Mouse (Mus musculus) embryo, embryonic 11 days (tissue): ENCODE measurements around the gene Frem2.
A peak's percentile ranks its signal among the peaks of the same experiment; 100 is the strongest.

Source experiments
- DNase-seq: peaks from one replicate; pipeline ENCODE4 v3.0.0-alpha.2; 2015

Frem2 gene

GRCm38 (mm10) chr3:53620355-53620754 lies 36.8 kb downstream of the Frem2 start:
- no peak for DNase-seq

- no peak for DNase-seq
Observed at GRCm38 (mm10) chr3:53611106-53611505, 46.0 kb downstream of the Frem2 start.

- DNase-seq: no peak
Observed at GRCm38 (mm10) chr3:53609851-53610250, 47.3 kb downstream of the Frem2 start.

GRCm38 (mm10) chr3:53600140-53600539 lies 57.0 kb downstream of the Frem2 start:
- no peak for DNase-seq

- peak; percentile 53 for DNase-seq
Observed at GRCm38 (mm10) chr3:53599315-53599714, 57.8 kb downstream of the Frem2 start.

GRCm38 (mm10) chr3:53598153-53598800 lies 58.9 kb downstream of the Frem2 start:
- peak; percentile 49 for DNase-seq

- no peak for DNase-seq
Observed at GRCm38 (mm10) chr3:53594471-53594870, 62.7 kb downstream of the Frem2 start.

GRCm38 (mm10) chr3:53593718-53594117 lies 63.4 kb downstream of the Frem2 start:
- DNase-seq: no peak

- DNase-seq: no peak
Observed at GRCm38 (mm10) chr3:53592036-53592435, 65.1 kb downstream of the Frem2 start.

- peak; percentile 81 for DNase-seq
Observed at GRCm38 (mm10) chr3:53590139-53590621, 67.0 kb downstream of the Frem2 start.

GRCm38 (mm10) chr3:53583248-53583647 lies 73.9 kb downstream of the Frem2 start:
- no peak for DNase-seq

GRCm38 (mm10) chr3:53580596-53581254 lies 76.4 kb downstream of the Frem2 start:
- DNase-seq: no peak

- DNase-seq: no peak
Observed at GRCm38 (mm10) chr3:53579121-53579704, 77.9 kb downstream of the Frem2 start.

GRCm38 (mm10) chr3:53576320-53577116 lies 80.6 kb downstream of the Frem2 start:
- no peak for DNase-seq

GRCm38 (mm10) chr3:53574123-53574522 lies 83.0 kb downstream of the Frem2 start:
- DNase-seq: no peak

- no peak for DNase-seq
Observed at GRCm38 (mm10) chr3:53571663-53572062, 85.5 kb downstream of the Frem2 start.

- DNase-seq: no peak
Observed at GRCm38 (mm10) chr3:53564521-53564920, 92.6 kb downstream of the Frem2 start.

- no peak for DNase-seq
Observed at GRCm38 (mm10) chr3:53563746-53564145, 93.4 kb downstream of the Frem2 start.

- DNase-seq: peak; percentile 65
Observed at GRCm38 (mm10) chr3:53561813-53562212, 95.3 kb downstream of the Frem2 start.

- DNase-seq: no peak
Observed at GRCm38 (mm10) chr3:53559056-53559455, 98.1 kb downstream of the Frem2 start.

GRCm38 (mm10) chr3:53558230-53558629 lies 98.9 kb downstream of the Frem2 start:
- no peak for DNase-seq

- no peak for DNase-seq
Observed at GRCm38 (mm10) chr3:53557388-53558214, 99.6 kb downstream of the Frem2 start.
